In genomic region chr1:63918200-63918599, GRCm38 (mm10) we compare ENCODE assay signal across 23 mouse cellular contexts.
A peak's percentile ranks its signal among the peaks of the same experiment; 100 is the strongest.
DNase-seq lines count a peak whose midpoint lies in the region; ATAC-seq and TF ChIP-seq lines count a peak whose summit lies in the region.
"Had no signal": no experiment of that assay in that cellular context is flagged by ENCODE, and none has a peak within 500 bp of the region (broad histone marks: within the 10 kb centered on the region; RNA-seq: fewer than 3 reads in every experiment).

No protein-coding gene starts in this region.

- no peak for TF ChIP-seq CTCF in left cerebral cortex, adult 2 months (IDR thresholded peaks at IDR 0.05)

- DNase-seq in frontal cortex, adult 2 months (ENCODE audit: extremely low spot score in 1 of 2, low spot score in 1 of 2) = no peak
- no peak for DNase-seq in left cerebral cortex, adult 2 months (ENCODE audit: extremely low spot score in 1 of 2, low spot score in 2 of 2)
- DNase-seq in left cerebral cortex, adult 11 months (ENCODE audit: low spot score) = no peak
- peak; percentile 77 for DNase-seq in telencephalon, adult 2 months (ENCODE audit: low read depth, low spot score)
- DNase-seq: adrenal gland, postnatal 10 days; adrenal gland, postnatal 25 days; B cell, adult 2 months; cerebellum, adult 11-12 months; cerebellum, adult 2 months; cerebellum, adult 9-10 months; cerebellum, postnatal 10 days; cerebellum, postnatal 25 days; embryo, embryonic 11 days; forebrain, postnatal 0 days had no signal

- no peak overlapping the region for H3K4me3 ChIP-seq in left cerebral cortex, adult 2 months
- H3K4me3 ChIP-seq: embryonic facial prominence, embryonic 13.5 days; embryonic facial prominence, embryonic 15.5 days; forebrain, embryonic 13.5 days; forebrain, embryonic 15.5 days had no signal

- H3K27ac ChIP-seq in left cerebral cortex, adult 2 months = peak overlapping the region; percentile 60
- H3K27ac ChIP-seq: embryonic facial prominence, embryonic 13.5 days; embryonic facial prominence, embryonic 15.5 days; forebrain, embryonic 13.5 days; forebrain, embryonic 15.5 days had no signal

- ATAC-seq in frontal cortex, adult (ENCODE audit: low TSS enrichment) = peak; percentile 95
- no peak for ATAC-seq in erythroblast, adult 5-6 weeks (replicated peaks; ENCODE audit: low FRiP score, poor library complexity, severe bottlenecking)
- ATAC-seq: activated CD4-positive, CD25-positive, alpha-beta regulatory T cell, adult 4 months; CD4-positive, CD25-positive, alpha-beta regulatory T cell, adult 4 months; forebrain, embryonic 13.5 days; forebrain, embryonic 15.5 days; forebrain, postnatal 0 days; Patski had no signal

- intact Hi-C loops in left cerebral cortex, adult 2 months (cut with DNase I) = no loop called here
